Mouse (Mus musculus): Measurements from ENCODE around the gene Dab2ip.

Gene Dab2ip

GRCm38 (mm10) chr2:35557911-35558825 lies at the start of gene Dab2ip:
TSS of gene Dab2ip (plus strand) at chr2:35558266.
- DNase-seq (ENCODE audit: low read depth, low spot score), result no peak

- peak; percentile 98 for DNase-seq (ENCODE audit: low read depth, low spot score)
These were observed 49.3 kb upstream of the Dab2ip start for GRCm38 (mm10) chr2:35508597-35509342.

GRCm38 (mm10) chr2:35509343-35509667 lies 48.8 kb upstream of the Dab2ip start:
- DNase-seq (ENCODE audit: low read depth, low spot score), result no peak

GRCm38 (mm10) chr2:35509888-35510287 lies 48.2 kb upstream of the Dab2ip start:
- no peak for DNase-seq (ENCODE audit: low read depth, low spot score)

- DNase-seq (ENCODE audit: low read depth, low spot score), result no peak
These were observed 47.1 kb upstream of the Dab2ip start for GRCm38 (mm10) chr2:35510920-35511319.

- no peak for DNase-seq (ENCODE audit: low read depth, low spot score)
These were observed 45.8 kb upstream of the Dab2ip start for GRCm38 (mm10) chr2:35512226-35512625.

- DNase-seq (ENCODE audit: low read depth, low spot score), result peak; percentile 93
These were observed 43.8 kb upstream of the Dab2ip start for GRCm38 (mm10) chr2:35514051-35514892.

GRCm38 (mm10) chr2:35526612-35527242 lies 31.3 kb upstream of the Dab2ip start:
- no peak for DNase-seq (ENCODE audit: low read depth, low spot score)

- peak; percentile 74 for DNase-seq (ENCODE audit: low read depth, low spot score)
These were observed 29.0 kb upstream of the Dab2ip start for GRCm38 (mm10) chr2:35529086-35529485.

GRCm38 (mm10) chr2:35529856-35530255 lies 28.2 kb upstream of the Dab2ip start:
- DNase-seq (ENCODE audit: low read depth, low spot score), result no peak

- no peak for DNase-seq (ENCODE audit: low read depth, low spot score)
These were observed 27.3 kb upstream of the Dab2ip start for GRCm38 (mm10) chr2:35530732-35531131.

- DNase-seq (ENCODE audit: low read depth, low spot score), result peak; percentile 47
These were observed 24.4 kb upstream of the Dab2ip start for GRCm38 (mm10) chr2:35533646-35534045.

GRCm38 (mm10) chr2:35539276-35539972 lies 18.6 kb upstream of the Dab2ip start:
- peak; percentile 93 for DNase-seq (ENCODE audit: low read depth, low spot score)

- no peak for DNase-seq (ENCODE audit: low read depth, low spot score)
These were observed 17.3 kb upstream of the Dab2ip start for GRCm38 (mm10) chr2:35540798-35541197.

GRCm38 (mm10) chr2:35544717-35545116 lies 13.3 kb upstream of the Dab2ip start:
- peak; percentile 77 for DNase-seq (ENCODE audit: low read depth, low spot score)

- DNase-seq (ENCODE audit: low read depth, low spot score), result no peak
These were observed 12.9 kb upstream of the Dab2ip start for GRCm38 (mm10) chr2:35545125-35545590.

GRCm38 (mm10) chr2:35546462-35546861 lies 11.6 kb upstream of the Dab2ip start:
- DNase-seq (ENCODE audit: low read depth, low spot score), result no peak

- peak; percentile 75 for DNase-seq (ENCODE audit: low read depth, low spot score)
These were observed 8.9 kb upstream of the Dab2ip start for GRCm38 (mm10) chr2:35549191-35549590.

- DNase-seq (ENCODE audit: low read depth, low spot score), result peak; percentile 92
These were observed 8.0 kb upstream of the Dab2ip start for GRCm38 (mm10) chr2:35550097-35550496.

GRCm38 (mm10) chr2:35556918-35557486 lies 1.1 kb upstream of the Dab2ip start:
- no peak for DNase-seq (ENCODE audit: low read depth, low spot score)

Measured in 3T3-L1 (cell line).